Mouse (Mus musculus) limb, embryonic 12.5 days (tissue): Measurements from ENCODE around the gene Gabrp. TPM values are rescaled to one million over a fixed set of nuclear protein-coding genes. Genes with fewer than 3 reads are reported as not detected.

Source experiments
- ATAC-seq: fragments of 200-750 bp; cut with Nextera tagmentation; 2 replicates; pipeline ENCODE4 v1.8.0; 2017; ENCODE audit warnings: low read depth, moderate TSS enrichment; ENCODE audit not compliant: insufficient number of reproducible peaks, insufficient read depth, low FRiP score, low TSS enrichment
- H3K27ac ChIP-seq: fragments of 300-500 bp; sonication (generic); 2 replicates; pipeline ENCODE4 v1.5.1; 2016; ENCODE audit warnings: mild to moderate bottlenecking, moderate library complexity
- H3K27me3 ChIP-seq: fragments of 300-500 bp; sonication (generic); 2 replicates; pipeline ENCODE4 v1.6.1; 2016; ENCODE audit warnings: mild to moderate bottlenecking, moderate library complexity
- H3K36me3 ChIP-seq: fragments of 300-500 bp; sonication (generic); 2 replicates; pipeline ENCODE4 v1.6.1; 2016; ENCODE audit warnings: mild to moderate bottlenecking, moderate library complexity
- H3K4me1 ChIP-seq: fragments of 300-500 bp; sonication (generic); replicated peaks from 2 replicates; pipeline ENCODE4 v1.6.1; 2016
- H3K4me2 ChIP-seq: fragments of 300-500 bp; sonication (generic); 2 replicates; pipeline ENCODE4 v1.6.1; 2016; ENCODE audit warnings: mild to moderate bottlenecking, moderate library complexity
- H3K4me3 ChIP-seq: fragments of 300-500 bp; sonication (generic); replicated peaks from 2 replicates; pipeline ENCODE4 v1.5.1; 2016; ENCODE audit warnings: mild to moderate bottlenecking
- H3K9ac ChIP-seq: fragments of 300-500 bp; sonication (generic); replicated peaks from 2 replicates; pipeline ENCODE4 v1.6.1; 2016; ENCODE audit warnings: mild to moderate bottlenecking, moderate library complexity
- H3K9me3 ChIP-seq: fragments of 300-500 bp; sonication (generic); 2 replicates; pipeline ENCODE4 v1.6.1; 2016; ENCODE audit warnings: mild to moderate bottlenecking, moderate library complexity
- WGBS: fragments of 180-500 bp; shearing (Covaris S2); methylation state at CpG from one replicate; pipeline ENCODE4 v1.1.7; 2016; 5-methylcytosine and 5-hydroxymethylcytosine counted together
- polyA plus RNA-seq: library from polyadenylated mRNA; unstranded; fragments of >200 nt; fragmentation: Nextera tagmentation; extraction: Ambion mirVana; gene quantifications from 2 replicates; pipeline ENCODE4 v1.2.1, GENCODE M21; 2016

Gabrp gene
- polyA plus RNA-seq, 1 experiment from 2014 or later: 8.8 TPM

DNA sequence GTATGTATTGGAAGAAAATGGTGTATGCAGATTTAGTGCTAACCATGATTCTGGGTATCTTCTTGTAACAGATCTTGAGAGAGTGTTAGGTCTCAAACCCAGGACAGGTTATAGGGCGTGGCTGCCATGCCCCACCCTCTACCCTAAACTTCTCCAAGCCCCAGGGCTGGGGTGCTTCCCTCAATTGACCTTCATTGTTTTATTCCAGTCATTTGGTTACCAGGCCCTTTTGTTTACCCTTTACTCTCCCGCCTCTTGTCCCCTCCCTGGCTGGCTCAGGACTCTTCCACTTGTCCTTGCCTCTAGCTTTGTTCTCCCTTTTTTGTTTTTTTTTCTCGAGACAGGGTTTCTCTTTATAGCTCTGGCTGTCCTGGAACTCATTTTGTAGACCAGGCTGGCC is 45.2 kb downstream of the Gabrp start:
- 60% methylated on average over 3 of the region's 3 CpGs for WGBS
- ATAC-seq: no peak
- no peaks in the 10 kb centered on the region for H3K9me3 ChIP-seq
- H3K4me1 ChIP-seq: no peaks in the 10 kb centered on the region; the same call in 1 of the 2 replicates
- H3K4me2 ChIP-seq: no peak overlapping the region
- no peak overlapping the region for H3K4me3 ChIP-seq
- no peaks in the 10 kb centered on the region for H3K36me3 ChIP-seq
- H3K27me3 ChIP-seq: no peaks in the 10 kb centered on the region
- H3K9ac ChIP-seq: no peak overlapping the region
- no peak overlapping the region for H3K27ac ChIP-seq

DNA sequence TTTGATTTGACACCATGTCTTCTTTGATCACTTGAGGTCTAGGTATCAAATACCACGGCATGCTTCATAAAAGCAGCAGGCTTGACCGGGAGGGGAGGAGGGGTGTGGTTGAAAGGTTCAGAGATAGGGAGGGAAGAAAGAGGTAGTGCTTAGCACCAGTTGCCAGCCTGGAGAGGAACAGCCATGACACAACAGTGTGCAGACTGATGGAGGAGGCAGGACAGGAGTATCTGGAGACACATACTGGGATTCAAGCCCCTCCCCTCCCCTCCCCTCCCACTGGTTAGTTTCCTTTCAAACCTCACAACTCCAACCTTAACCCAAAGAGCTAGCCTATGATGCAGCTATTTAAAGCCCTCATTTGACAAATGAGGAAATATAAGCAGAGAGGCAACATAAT is 49.2 kb downstream of the Gabrp start:
- no peak for ATAC-seq
- H3K36me3 ChIP-seq: no peaks in the 10 kb centered on the region
- WGBS: 34% methylated on average over 2 of the region's 2 CpGs

DNA sequence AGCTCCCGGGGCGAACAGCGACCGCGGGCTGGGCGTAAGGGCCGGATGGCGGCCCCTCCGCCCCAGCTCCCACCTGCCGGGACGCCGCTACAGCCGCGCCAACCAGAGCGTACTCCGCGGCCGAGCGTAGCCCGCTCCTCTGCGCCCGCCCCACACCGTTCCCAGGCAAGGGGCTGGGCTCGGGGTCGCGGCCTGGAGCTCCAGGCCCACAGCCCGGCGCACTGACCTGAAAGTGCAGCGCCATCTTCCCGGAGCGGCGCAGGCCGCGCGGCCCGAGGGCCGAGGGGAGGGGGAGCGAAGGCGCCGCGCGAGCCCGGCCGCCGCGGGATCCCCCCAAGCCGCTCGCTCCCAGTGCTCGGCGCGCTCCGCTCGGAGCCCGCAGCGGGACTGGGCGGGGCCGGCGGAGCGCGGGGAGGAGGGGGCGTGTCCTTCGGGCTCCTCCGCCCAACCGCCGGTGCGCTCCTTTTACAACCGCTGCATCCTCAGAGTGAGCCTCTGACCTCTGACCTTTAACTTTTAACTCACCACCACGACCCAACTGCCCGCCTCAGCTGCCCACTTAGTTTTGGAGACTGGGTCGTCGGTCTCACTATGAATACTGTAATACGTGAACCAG is 65.3 kb downstream of the Gabrp start, which contains the start of gene Ranbp17:
Gene Ranbp17, minus strand, starts transcription at position 371 of the 616 bp plus-strand sequence.
- WGBS: 2% methylated on average over 66 of the region's 72 CpGs

More for the DNA sequence above, 49.2 kb downstream of the Gabrp start:
- H3K27ac ChIP-seq: no peak overlapping the region
- no peaks in the 10 kb centered on the region for H3K9me3 ChIP-seq
- H3K9ac ChIP-seq: no peak overlapping the region
- no peaks in the 10 kb centered on the region for H3K27me3 ChIP-seq
- H3K4me2 ChIP-seq: no peak overlapping the region
- H3K4me1 ChIP-seq: peaks cover 4% of the 10 kb centered on the region; the same call in 1 of the 2 replicates
- H3K4me3 ChIP-seq: no peak overlapping the region

DNA sequence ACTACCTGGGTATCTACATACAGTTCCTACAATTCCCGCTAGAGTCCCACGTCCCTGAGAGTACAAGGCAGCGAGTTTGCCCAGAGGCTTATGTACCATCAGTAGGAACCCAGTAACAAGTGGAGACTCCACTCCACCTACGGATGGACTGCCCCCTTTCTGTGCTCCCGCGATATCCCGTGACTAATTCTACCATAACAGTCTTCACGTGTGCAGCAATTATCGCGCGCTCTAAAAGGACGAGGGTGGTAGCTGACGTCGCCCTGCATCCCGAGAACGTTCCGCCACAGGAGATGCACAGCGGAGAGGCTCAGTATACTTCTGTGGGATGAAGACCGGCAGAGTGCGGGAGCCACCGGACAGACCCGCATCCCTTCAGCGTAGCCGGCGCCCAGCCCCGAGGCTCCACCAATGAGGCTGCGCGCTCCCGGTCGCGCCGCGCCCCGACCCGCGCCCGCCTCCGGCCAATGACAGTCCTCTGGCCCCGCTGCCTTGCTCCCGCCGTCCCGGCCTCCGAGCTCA is 65.8 kb downstream of the Gabrp start:
- Histone ChIP-seq H3K4me2 (peak overlapping the region; percentile 60), H3K27ac (peak overlapping the region; percentile 90), H3K9ac (peak overlapping the region; percentile 86), H3K4me1 (no peaks in the 10 kb centered on the region), H3K36me3 (no peaks in the 10 kb centered on the region), H3K4me3 (peak overlapping the region; percentile 93), H3K9me3 (no peaks in the 10 kb centered on the region), H3K27me3 (no peaks in the 10 kb centered on the region)
- WGBS: under 1% methylated on average over 43 of the region's 43 CpGs
- peak; percentile 91 for ATAC-seq

More for the DNA sequence above, 65.3 kb downstream of the Gabrp start, which contains the start of gene Ranbp17:
- H3K4me1 ChIP-seq: no peaks in the 10 kb centered on the region
- H3K27me3 ChIP-seq: no peaks in the 10 kb centered on the region
- H3K36me3 ChIP-seq: no peaks in the 10 kb centered on the region
- H3K4me3 ChIP-seq: peak within 1 kb of the TSS; percentile 93
- peak within 1 kb of the TSS; percentile 60 for H3K4me2 ChIP-seq
- peak within 1 kb of the TSS; percentile 86 for H3K9ac ChIP-seq
- ATAC-seq: peak; percentile 58
- peak within 1 kb of the TSS; percentile 90 for H3K27ac ChIP-seq
- H3K9me3 ChIP-seq: no peaks in the 10 kb centered on the region

DNA sequence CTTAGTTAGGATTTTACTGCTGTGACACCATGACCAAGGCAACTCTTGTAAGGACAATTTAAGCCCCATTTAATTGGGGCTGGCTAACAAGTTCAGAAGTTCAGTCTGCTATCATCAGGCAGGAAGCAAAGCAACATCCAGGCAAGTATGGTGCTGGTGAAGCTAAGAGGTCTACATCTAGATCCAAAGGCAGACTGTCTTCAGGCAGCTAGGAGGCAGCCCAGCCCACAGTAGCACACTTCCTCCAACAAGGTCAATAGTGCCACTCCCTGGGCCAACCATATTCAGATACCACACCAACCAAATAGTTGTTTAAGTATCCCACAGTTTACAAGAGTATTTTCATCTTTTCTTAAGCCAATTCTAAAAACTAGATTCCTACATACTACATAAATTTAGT is 69.4 kb downstream of the Gabrp start:
- no peaks in the 10 kb centered on the region for H3K27me3 ChIP-seq
- no peak overlapping the region for H3K4me2 ChIP-seq
- no peak overlapping the region for H3K4me3 ChIP-seq
- no peaks in the 10 kb centered on the region for H3K4me1 ChIP-seq
- no peaks in the 10 kb centered on the region for H3K36me3 ChIP-seq
- no peak overlapping the region for H3K9ac ChIP-seq
- no peak overlapping the region for H3K27ac ChIP-seq
- no peaks in the 10 kb centered on the region for H3K9me3 ChIP-seq
- no peak for ATAC-seq

Other genes starting within 250 kb of the Gabrp start
- 11.0 and 12.2 TPM in 2 replicates for gene Ranbp17, start 65.2 kb downstream of the Gabrp start, polyA plus RNA-seq
- gene D130052B06Rik, start 20.3 kb upstream of the Gabrp start, polyA plus RNA-seq: 0.09 TPM in 1 of 2 replicates, not detected in the other